Mouse (Mus musculus) intestine, embryonic 14.5 days (tissue): ENCODE measurements at regions not wholly inside any gene's neighbourhood (a gene's known extent, or its start where the extent isn't known, plus 50 kb on each side); places are given as distances from the start of the nearest gene placed in this dataset.

Experiments
- ATAC-seq: fragments of 200-750 bp; cut with Nextera tagmentation; replicated peaks from 2 replicates; pipeline ENCODE4 v1.8.0; 2017; ENCODE audit warnings: low read depth, moderate number of reproducible peaks, moderate TSS enrichment, moderate library complexity; ENCODE audit not compliant: low FRiP score, low TSS enrichment
- DNase-seq: peaks from one replicate; pipeline ENCODE4 v3.0.0-alpha.2; 2018; ENCODE audit warnings: low spot score
- H3K27ac ChIP-seq: fragments of 300-500 bp; sonication (generic); 2 replicates; pipeline ENCODE4 v1.5.1; 2014; ENCODE audit warnings: low read depth, mild to moderate bottlenecking, control low read depth
- H3K27me3 ChIP-seq: fragments of 300-500 bp; sonication (generic); replicated peaks from 2 replicates; pipeline ENCODE4 v1.6.1; 2014; ENCODE audit warnings: low read length, control low read depth; ENCODE audit not compliant: control insufficient read depth, insufficient read depth
- H3K36me3 ChIP-seq: fragments of 300-500 bp; sonication (generic); 2 replicates; pipeline ENCODE4 v1.6.1; 2014; ENCODE audit warnings: low read length, control low read depth; ENCODE audit not compliant: control insufficient read depth, insufficient read depth
- H3K4me1 ChIP-seq: fragments of 300-500 bp; sonication (generic); replicated peaks from 2 replicates; pipeline ENCODE4 v1.6.1; 2014; ENCODE audit warnings: low read length, control low read depth, mixed read lengths; ENCODE audit not compliant: control insufficient read depth, insufficient read depth
- H3K4me2 ChIP-seq: fragments of 300-500 bp; sonication (generic); 2 replicates; pipeline ENCODE4 v1.6.1; 2014; ENCODE audit warnings: low read length
- H3K4me3 ChIP-seq: fragments of 300-500 bp; sonication (generic); 2 replicates; pipeline ENCODE4 v1.5.1; 2014; ENCODE audit warnings: low read depth, low read length, control low read depth, mixed read lengths
- H3K9ac ChIP-seq: fragments of 300-500 bp; sonication (generic); 2 replicates; pipeline ENCODE4 v1.6.1; 2014; ENCODE audit warnings: mild to moderate bottlenecking, low read length
- H3K9me3 ChIP-seq: fragments of 300-500 bp; sonication (generic); 2 replicates; pipeline ENCODE4 v1.6.1; 2016; ENCODE audit warnings: low read length, control low read depth; ENCODE audit not compliant: control insufficient read depth
- WGBS: fragments of 180-500 bp; shearing (Covaris S2); extraction: QIAGEN DNeasy Blood & Tissue Kit; methylation state at CpG from one replicate; pipeline ENCODE4 v1.1.7; 2014; 5-methylcytosine and 5-hydroxymethylcytosine counted together

DNA sequence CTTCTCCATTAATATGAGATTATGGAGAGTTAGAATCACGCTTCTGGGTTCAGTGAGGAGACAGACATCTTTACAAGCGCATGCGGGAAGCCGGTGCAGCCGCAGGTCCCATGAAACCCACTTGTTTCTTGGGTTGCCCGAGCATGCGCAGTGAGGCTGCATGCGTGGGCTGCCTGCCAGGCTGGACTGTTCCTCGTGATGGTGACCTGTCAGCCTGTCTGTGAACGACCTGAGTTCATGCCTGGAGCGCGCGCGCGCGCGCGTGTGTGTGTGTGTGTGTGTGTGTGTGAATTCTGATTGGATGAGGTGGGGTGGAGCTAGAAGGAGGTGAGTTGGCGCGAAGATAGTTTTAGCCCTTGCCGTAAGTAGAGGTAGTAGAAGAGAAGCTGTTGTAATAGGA is 166.2 kb upstream of the Plxnc1 start:
- H3K4me1 ChIP-seq = no peaks in the 10 kb centered on the region
- DNase-seq (no peak), ATAC-seq (no peak)
- no peaks in the 10 kb centered on the region for H3K36me3 ChIP-seq
- 89% methylated on average over 21 of the region's 21 CpGs for WGBS
- H3K9me3 ChIP-seq = no peaks in the 10 kb centered on the region
- no peak overlapping the region for H3K4me2 ChIP-seq
- no peaks in the 10 kb centered on the region for H3K27me3 ChIP-seq
- H3K9ac ChIP-seq = no peak overlapping the region
- no peak overlapping the region for H3K4me3 ChIP-seq
- no peak overlapping the region for H3K27ac ChIP-seq

DNA sequence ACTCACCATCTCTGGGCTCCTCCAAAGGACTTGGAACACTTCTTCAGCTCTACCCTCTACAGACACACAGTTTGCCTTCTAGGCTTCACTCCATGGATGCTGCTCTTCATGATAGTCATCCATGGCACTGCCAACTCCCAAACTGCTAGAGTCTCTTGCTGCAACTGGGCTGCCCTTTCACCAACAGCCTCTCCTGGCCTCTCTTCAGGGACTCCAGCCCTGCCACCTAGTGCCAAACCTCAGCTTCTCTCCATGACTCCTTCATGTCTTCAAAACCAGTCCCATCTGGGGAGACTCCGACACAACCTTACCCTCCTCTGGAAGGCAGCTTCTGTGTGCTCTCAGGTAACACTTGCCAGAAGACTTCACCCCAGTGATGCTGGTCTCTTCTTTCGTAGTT is 164.9 kb upstream of the Plxnc1 start:
- DNase-seq (no peak), ATAC-seq (no peak)
- H3K4me2 ChIP-seq = no peak overlapping the region
- H3K4me3 ChIP-seq = no peak overlapping the region
- H3K9ac ChIP-seq = no peak overlapping the region
- H3K27me3 ChIP-seq = no peaks in the 10 kb centered on the region
- H3K36me3 ChIP-seq = no peaks in the 10 kb centered on the region
- H3K9me3 ChIP-seq = no peaks in the 10 kb centered on the region
- H3K27ac ChIP-seq = no peak overlapping the region
- 91% methylated on average over 2 of the region's 2 CpGs for WGBS
- H3K4me1 ChIP-seq = no peaks in the 10 kb centered on the region

DNA sequence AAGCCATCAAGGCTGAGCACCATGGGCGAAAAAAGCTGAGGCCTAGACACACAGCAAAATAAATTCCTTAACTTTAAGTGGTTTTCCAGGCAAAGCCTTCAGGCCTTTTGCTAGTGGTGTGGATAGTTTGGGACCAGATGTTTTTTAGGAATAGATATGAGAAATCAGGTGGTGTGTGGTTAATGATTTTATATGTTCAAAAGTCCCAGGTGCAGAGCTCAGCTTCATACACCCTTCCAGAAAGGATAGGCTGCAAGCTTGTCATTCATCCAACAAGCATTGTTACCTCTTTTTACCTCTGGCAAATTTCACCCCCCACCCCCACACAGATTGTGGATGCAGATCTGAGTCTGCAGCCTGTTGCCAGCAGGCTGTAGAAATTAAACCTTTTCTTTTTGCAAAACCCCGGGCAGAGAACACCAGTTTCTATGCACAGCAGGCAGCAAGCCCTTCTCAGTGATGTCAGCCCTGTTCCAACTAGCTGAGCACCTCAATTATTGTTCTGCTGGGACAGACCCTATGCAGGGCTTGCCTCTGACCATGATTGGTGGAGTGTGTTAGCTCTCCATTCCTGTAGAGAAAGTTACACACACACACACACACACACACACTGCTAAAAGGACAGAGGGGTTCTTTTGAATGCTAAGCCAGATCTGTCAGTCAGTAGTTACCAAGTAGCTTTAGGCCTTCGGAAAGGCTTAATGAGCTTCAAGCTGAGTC is 163.1 kb upstream of the Plxnc1 start:
- ATAC-seq (no peak), DNase-seq (no peak)
- 73% methylated on average over 3 of the region's 3 CpGs for WGBS
- Histone ChIP-seq H3K36me3 (no peaks in the 10 kb centered on the region), H3K4me1 (no peaks in the 10 kb centered on the region), H3K9ac (no peak overlapping the region), H3K4me3 (no peak overlapping the region), H3K9me3 (no peaks in the 10 kb centered on the region), H3K27me3 (no peaks in the 10 kb centered on the region), H3K27ac (no peak overlapping the region), H3K4me2 (no peak overlapping the region)

DNA sequence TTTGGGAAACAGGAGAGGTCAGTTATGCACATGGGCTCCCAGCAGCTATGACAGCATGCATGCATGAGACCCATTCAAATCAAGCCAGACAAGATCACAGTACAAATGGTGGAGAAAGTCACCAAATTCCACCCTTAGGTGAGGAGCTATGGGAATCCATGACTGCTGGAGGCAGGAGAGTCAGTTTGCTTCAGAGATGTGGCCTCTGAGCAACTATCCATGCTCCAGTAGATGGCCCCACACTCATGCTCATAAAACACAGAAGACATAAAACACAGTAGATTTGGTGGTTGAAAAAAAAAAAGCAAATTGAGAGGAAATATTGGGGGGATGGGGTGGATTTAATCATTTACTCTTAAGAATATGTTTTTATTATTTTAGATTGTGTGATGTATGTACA is 159.2 kb upstream of the Plxnc1 start:
- ATAC-seq (no peak), DNase-seq (no peak)
- Histone ChIP-seq H3K9me3 (no peaks in the 10 kb centered on the region), H3K4me2 (no peak overlapping the region), H3K4me3 (no peak overlapping the region), H3K27me3 (no peaks in the 10 kb centered on the region), H3K9ac (no peak overlapping the region), H3K4me1 (no peaks in the 10 kb centered on the region), H3K36me3 (no peaks in the 10 kb centered on the region), H3K27ac (no peak overlapping the region)

DNA sequence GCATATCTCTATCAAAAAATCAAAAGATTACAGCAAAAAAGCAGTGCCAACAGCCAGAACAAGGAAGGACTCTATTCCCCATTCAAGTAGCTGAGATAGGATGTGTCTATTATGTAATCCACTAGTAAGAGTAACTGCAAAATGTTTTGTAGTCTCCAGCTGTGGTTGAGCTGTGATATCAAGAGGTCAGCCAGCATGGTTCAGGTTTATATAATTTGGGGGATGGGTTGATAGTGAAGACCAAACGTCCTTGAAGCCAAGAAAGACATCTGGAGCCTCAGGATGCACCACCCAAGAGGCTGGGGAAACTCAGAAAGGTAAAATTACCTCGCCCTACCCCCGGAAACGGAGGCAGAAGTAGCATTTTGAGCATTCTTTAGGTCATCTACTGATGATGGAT is 158.3 kb upstream of the Plxnc1 start:
- H3K27ac ChIP-seq = no peak overlapping the region
- H3K4me2 ChIP-seq = no peak overlapping the region
- no peak overlapping the region for H3K9ac ChIP-seq
- H3K27me3 ChIP-seq = no peaks in the 10 kb centered on the region
- H3K4me1 ChIP-seq = no peaks in the 10 kb centered on the region
- H3K9me3 ChIP-seq = no peaks in the 10 kb centered on the region
- no peak overlapping the region for H3K4me3 ChIP-seq
- H3K36me3 ChIP-seq = no peaks in the 10 kb centered on the region
- no peak for ATAC-seq
- 73% methylated on average over 4 of the region's 4 CpGs for WGBS
- DNase-seq = no peak

DNA sequence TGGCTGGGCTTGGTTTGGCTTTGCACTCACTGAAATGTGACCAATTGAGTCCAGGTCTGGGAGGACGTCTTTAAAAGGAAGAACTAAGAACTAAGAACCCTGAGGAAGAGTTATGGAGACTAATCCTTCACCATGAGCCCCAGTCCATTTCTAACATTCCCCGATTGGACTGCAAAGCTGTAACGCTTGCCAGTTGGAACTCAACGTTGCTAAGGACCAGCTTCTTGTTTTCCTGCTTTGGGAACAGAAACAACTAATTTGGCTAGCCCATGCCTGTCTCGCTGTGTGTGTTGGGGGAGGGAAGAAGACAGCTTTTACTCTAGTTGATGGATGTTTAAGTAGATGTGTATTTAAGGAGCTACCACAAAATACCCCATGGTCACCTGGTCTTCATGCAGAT is 155.3 kb upstream of the Plxnc1 start:
- WGBS = 77% methylated on average over 5 of the region's 5 CpGs
- H3K9me3 ChIP-seq = no peaks in the 10 kb centered on the region
- DNase-seq = no peak
- no peaks in the 10 kb centered on the region for H3K4me1 ChIP-seq
- H3K36me3 ChIP-seq = no peaks in the 10 kb centered on the region
- no peaks in the 10 kb centered on the region for H3K27me3 ChIP-seq
- H3K27ac ChIP-seq = no peak overlapping the region
- H3K9ac ChIP-seq = no peak overlapping the region
- no peak for ATAC-seq
- H3K4me3 ChIP-seq = no peak overlapping the region
- no peak overlapping the region for H3K4me2 ChIP-seq

DNA sequence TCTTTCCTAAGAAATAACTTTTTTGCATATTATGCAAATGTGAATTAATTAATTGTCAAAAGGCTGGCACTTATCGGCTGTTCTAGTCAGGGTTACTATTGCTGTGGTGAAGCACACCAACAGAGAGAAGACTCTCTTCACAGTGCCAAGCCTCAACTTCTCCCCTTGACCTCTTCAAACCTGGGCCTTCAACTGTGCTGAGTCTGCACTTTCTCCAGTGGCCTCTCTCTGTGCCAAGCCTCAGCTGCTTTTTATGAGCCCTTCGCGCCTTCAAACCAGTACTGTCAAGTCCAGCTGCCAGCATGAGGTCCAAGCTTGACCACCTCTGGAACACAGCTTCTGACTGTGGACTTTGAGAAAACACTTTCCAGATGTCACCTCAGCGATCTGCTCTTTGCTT is 151.2 kb upstream of the Plxnc1 start:
- Histone ChIP-seq H3K9me3 (no peaks in the 10 kb centered on the region), H3K4me1 (no peaks in the 10 kb centered on the region), H3K9ac (no peak overlapping the region), H3K36me3 (no peaks in the 10 kb centered on the region), H3K27me3 (no peaks in the 10 kb centered on the region), H3K4me3 (no peak overlapping the region), H3K4me2 (no peak overlapping the region), H3K27ac (no peak overlapping the region)
- DNase-seq = no peak
- 89% methylated on average over 4 of the region's 4 CpGs for WGBS
- ATAC-seq = no peak

DNA sequence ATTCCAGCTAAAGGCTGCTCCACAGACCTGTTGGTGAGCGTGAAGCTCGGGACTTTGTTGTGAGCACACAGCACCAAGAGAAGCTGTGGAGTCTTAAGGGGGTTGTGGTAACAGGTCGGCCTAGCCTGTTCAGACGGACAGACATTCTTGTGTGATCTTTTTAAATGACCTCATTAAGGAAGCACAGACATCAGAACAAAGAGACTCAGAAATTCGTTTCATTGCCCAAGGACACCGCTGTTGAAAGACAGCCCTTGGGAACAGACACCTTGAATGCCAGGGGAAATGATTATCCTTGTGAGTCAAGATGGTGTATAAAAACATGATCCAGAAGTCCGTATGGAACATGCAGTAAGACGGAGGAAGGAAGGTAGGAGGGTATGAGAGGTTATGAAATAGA is 150.1 kb upstream of the Plxnc1 start:
- H3K9me3 ChIP-seq = no peaks in the 10 kb centered on the region
- WGBS = 74% methylated on average over 8 of the region's 8 CpGs
- ATAC-seq (no peak), DNase-seq (no peak)
- no peak overlapping the region for H3K4me2 ChIP-seq
- no peak overlapping the region for H3K9ac ChIP-seq
- no peaks in the 10 kb centered on the region for H3K36me3 ChIP-seq
- H3K27me3 ChIP-seq = no peaks in the 10 kb centered on the region
- no peak overlapping the region for H3K27ac ChIP-seq
- no peak overlapping the region for H3K4me3 ChIP-seq
- no peaks in the 10 kb centered on the region for H3K4me1 ChIP-seq

DNA sequence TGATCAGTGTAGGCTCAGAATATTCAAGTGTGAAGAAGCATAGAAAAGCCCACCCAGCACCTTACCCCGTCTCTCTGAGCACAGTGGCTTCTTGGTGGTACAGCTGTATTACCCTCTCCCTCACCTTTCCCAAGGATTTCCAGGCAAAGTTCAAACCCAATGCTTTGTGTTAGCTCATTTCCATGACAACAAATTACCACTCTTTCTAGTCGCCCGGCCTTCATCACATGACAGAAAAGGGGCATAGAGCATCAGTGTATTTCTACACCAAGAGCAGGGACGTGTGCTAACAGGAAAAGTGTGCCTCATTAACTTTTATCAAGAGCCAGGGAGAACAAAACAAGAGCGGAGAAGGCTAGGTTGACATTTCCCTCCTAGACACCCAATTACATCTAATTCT is 148.6 kb upstream of the Plxnc1 start:
- Histone ChIP-seq H3K9ac (no peak overlapping the region), H3K4me2 (no peak overlapping the region), H3K27ac (no peak overlapping the region), H3K27me3 (no peaks in the 10 kb centered on the region), H3K4me1 (no peaks in the 10 kb centered on the region), H3K4me3 (no peak overlapping the region), H3K9me3 (no peaks in the 10 kb centered on the region), H3K36me3 (no peaks in the 10 kb centered on the region)
- DNase-seq (no peak), ATAC-seq (no peak)
- 58% methylated on average over 5 of the region's 5 CpGs for WGBS
